Mouse (Mus musculus): ENCODE measurements around the gene Ovch2.

GRCm38 (mm10) chr7:107801108-107801507 lies at the start of gene Ovch2:
- TF ChIP-seq POLR2A (IDR thresholded peaks at IDR 0.05; ENCODE audit: low read depth, low read length) = no peak
- TF ChIP-seq CTCF (IDR thresholded peaks at IDR 0.05; ENCODE audit: extremely low read depth, insufficient read depth, insufficient read length, insufficient replicate concordance) = no peak
